Mouse (Mus musculus): ENCODE measurements at regions not wholly inside any gene's neighbourhood (a gene's known extent, or its start where the extent isn't known, plus 50 kb on each side); places are given as distances from the start of the nearest gene placed in this dataset.

DNA sequence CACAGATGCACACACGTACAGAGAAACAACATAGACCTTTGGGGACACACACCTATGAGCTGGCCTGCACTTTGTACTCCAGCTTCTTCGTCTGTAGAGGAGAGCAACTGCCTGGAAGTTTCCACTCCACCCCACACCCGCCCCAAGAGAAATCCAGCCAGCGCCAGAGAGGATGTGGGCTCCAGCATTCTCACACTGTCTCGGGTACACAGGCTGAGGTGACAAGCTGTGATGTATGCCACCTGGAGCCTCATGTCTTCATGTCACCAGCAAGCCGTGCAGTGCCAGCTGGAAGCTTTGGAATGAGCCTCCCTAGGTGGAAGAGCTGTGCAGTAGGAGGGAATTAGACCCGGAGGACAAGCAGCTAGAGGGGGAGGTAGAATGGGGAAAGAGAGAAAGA is 208.3 kb upstream of the Kazn start:
- TF ChIP-seq POLR2A (IDR thresholded peaks at IDR 0.05; ENCODE audit: borderline replicate concordance, low read depth, low read length): no peak
- no peak for TF ChIP-seq CTCF (IDR thresholded peaks at IDR 0.05; ENCODE audit: low read depth, low read length)
